Mouse (Mus musculus): ENCODE measurements at regions not wholly inside any gene's neighbourhood (a gene's known extent, or its start where the extent isn't known, plus 50 kb on each side); places are given as distances from the start of the nearest gene placed in this dataset.
"Not testable (repeated sequence)": the region's sequence is repeated elsewhere in the genome, so short reads cannot be mapped to it uniquely, and the experiment has no call there.

- DNase-seq (ENCODE audit: low spot score in 2 of 2): no peak
- intact Hi-C loops (cut with DNase I): no loop called here
Measured at GRCm38 (mm10) chr3:121585306-121585705, 53.1 kb upstream of the Slc44a3 start.

GRCm38 (mm10) chr3:121584736-121585151 is 52.5 kb upstream of the Slc44a3 start:
- DNase-seq (ENCODE audit: low spot score in 2 of 2): no peak
- intact Hi-C loops (cut with DNase I): no loop called here

- no peak for DNase-seq (ENCODE audit: low spot score in 2 of 2)
- intact Hi-C loops (cut with DNase I): no loop called here
Measured at GRCm38 (mm10) chr3:121584317-121584716, 52.1 kb upstream of the Slc44a3 start.

GRCm38 (mm10) chr3:121582711-121583110 is 50.5 kb upstream of the Slc44a3 start:
- intact Hi-C loops (cut with DNase I); DNase-seq (ENCODE audit: low spot score in 2 of 2): not testable (repeated sequence)

All from left cerebral cortex, postnatal 36 days (tissue).